Mouse (Mus musculus) small intestine, adult 2 months (tissue): ENCODE data around the gene Ccdc150.

ENCODE experiments used
- CTCF ChIP-seq: fragments of 200-500 bp; IDR thresholded peaks from 2 replicates; pipeline ENCODE4 v1.5.1; 2012; ENCODE audit warnings: low read depth, mild to moderate bottlenecking, control low read depth, inconsistent platforms, low read length, moderate library complexity, mixed read lengths; ENCODE audit not compliant: insufficient replicate concordance, insufficient read length; ENCODE audit errors: extremely low read depth
- POLR2A ChIP-seq: fragments of 200-500 bp; IDR thresholded peaks from 2 replicates; pipeline ENCODE4 v1.6.1; 2012; ENCODE audit warnings: low read depth, mild to moderate bottlenecking, control low read depth, inconsistent platforms, low read length, moderate library complexity

DNA sequence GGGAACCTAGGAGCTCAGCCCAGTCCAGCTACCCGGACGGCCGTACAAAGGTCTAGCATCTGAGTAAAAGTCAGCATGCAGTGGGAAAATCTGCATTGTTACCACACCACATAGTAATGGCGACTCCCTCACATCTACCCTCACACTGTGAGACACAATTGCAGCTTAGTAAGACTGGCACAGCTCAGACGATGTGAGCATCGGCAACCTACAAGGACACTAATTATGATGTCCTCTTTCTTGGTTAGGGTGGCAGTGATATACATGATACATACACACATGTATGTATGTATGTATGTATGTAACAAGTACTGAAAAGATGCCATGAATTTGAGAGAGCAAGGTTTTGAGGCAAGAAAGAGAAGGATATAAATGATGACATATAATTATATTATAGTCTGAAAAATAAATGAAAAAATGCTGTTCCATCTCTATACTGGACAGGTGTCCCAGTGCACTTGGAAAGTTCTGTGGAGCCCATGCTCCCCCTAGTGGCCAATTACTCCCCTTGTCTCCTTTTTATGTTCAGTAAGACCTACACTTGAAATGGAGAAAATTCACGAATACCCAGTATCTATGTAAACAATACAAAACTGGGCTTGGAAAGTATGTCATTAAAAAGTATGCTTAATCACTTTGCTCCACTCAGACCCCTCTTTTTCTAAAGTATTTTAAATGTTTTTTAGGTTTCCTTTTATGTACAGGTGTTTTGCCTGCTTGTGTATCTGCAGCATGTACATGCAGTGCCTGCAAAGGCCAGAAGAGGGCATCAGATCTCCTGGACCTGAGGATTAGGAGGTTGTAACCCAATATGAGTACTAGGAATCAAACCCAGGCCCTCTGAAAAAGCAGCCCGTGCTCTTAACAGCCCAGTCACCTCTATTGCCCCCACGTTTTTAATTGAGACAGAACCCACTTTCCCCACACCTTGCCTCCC lies 130.8 kb downstream of the Ccdc150 start:
- TF ChIP-seq CTCF: peak; percentile 27; the same call in 1 of the 2 replicates
- no peak for TF ChIP-seq POLR2A
